Mouse (Mus musculus) bone marrow macrophage, adult 2 months (primary cell): ENCODE measurements around the gene Osbpl2. TPM values are rescaled to one million over a fixed set of nuclear protein-coding genes. Genes with fewer than 3 reads are reported as not detected.

Source experiments
- H3K27ac ChIP-seq: 2 replicates; pipeline ENCODE4 v1.5.1; 2012; ENCODE audit warnings: low read depth, low read length; ENCODE audit not compliant: insufficient read depth
- H3K4me1 ChIP-seq: 2 replicates; pipeline ENCODE4 v1.6.1; 2012; ENCODE audit warnings: low read length; ENCODE audit not compliant: control insufficient read depth, insufficient read depth
- H3K4me3 ChIP-seq: 2 replicates; pipeline ENCODE4 v1.5.1; 2012; ENCODE audit warnings: mild to moderate bottlenecking, low read length, moderate library complexity; ENCODE audit not compliant: insufficient read depth
- CTCF ChIP-seq: IDR thresholded peaks from 2 replicates; pipeline ENCODE4 v1.5.1; 2012; ENCODE audit warnings: low read depth, mild to moderate bottlenecking, low read length, moderate library complexity
- POLR2A ChIP-seq: IDR thresholded peaks from 2 replicates; pipeline ENCODE4 v1.6.1; 2012; ENCODE audit warnings: mild to moderate bottlenecking, low read depth, low read length, borderline replicate concordance
- polyA plus RNA-seq: library from polyadenylated mRNA; stranded (reverse); fragments of >200 nt; gene quantifications from 2 replicates; pipeline ENCODE4 v1.2.4, GENCODE M21; 2012; ENCODE audit not compliant: missing spikeins, insufficient read depth, insufficient read length

Gene Osbpl2
- polyA plus RNA-seq, 1 experiment: 25.0 TPM

- TF ChIP-seq CTCF (no peak), POLR2A (no peak)
- peaks cover 4% of the 10 kb centered on the region; the same call in 1 of the 2 replicates for H3K4me1 ChIP-seq
- no peak overlapping the region for H3K27ac ChIP-seq
- no peak overlapping the region for H3K4me3 ChIP-seq
These were observed 89.9 kb downstream of the Osbpl2 start for GRCm38 (mm10) chr2:180208976-180209375.

GRCm38 (mm10) chr2:180212255-180212654, 93.1 kb downstream of the Osbpl2 start:
- TF ChIP-seq CTCF (no peak), POLR2A (no peak)
- Histone ChIP-seq H3K27ac (no peak overlapping the region), H3K4me1 (peaks cover 7% of the 10 kb centered on the region; the same call in 1 of the 2 replicates), H3K4me3 (no peak overlapping the region)

Other genes starting within 250 kb of the Osbpl2 start
- 16.8 and 17.2 TPM in 2 replicates for gene Taf4, start 142.7 kb upstream of the Osbpl2 start, polyA plus RNA-seq
- gene Lsm14b, start 94.3 kb upstream of the Osbpl2 start, polyA plus RNA-seq: 26.2 and 30.9 TPM in 2 replicates
- 150 and 155 TPM in 2 replicates for gene Psma7, start 76.9 kb upstream of the Osbpl2 start, polyA plus RNA-seq
- 4.0 and 5.7 TPM in 2 replicates for gene Ss18l1, start 76.8 kb upstream of the Osbpl2 start, polyA plus RNA-seq
- 10.3 and 11.7 TPM in 2 replicates for gene Mtg2, start 48.7 kb upstream of the Osbpl2 start, polyA plus RNA-seq
- gene Hrh3, start 14.8 kb upstream of the Osbpl2 start, polyA plus RNA-seq: not detected in 2 replicates
- 62.1 and 71.4 TPM in 2 replicates for gene Adrm1, start 52.2 kb downstream of the Osbpl2 start, polyA plus RNA-seq
- 0.12 and 0.45 TPM in 2 replicates for gene Lama5, start 106.6 kb downstream of the Osbpl2 start, polyA plus RNA-seq
- gene Rps21, start 138.1 kb downstream of the Osbpl2 start, polyA plus RNA-seq: 1,564 and 1,592 TPM in 2 replicates
- gene Cables2, start 154.2 kb downstream of the Osbpl2 start, polyA plus RNA-seq: 10.3 and 11.1 TPM in 2 replicates
- not detected in 2 replicates for gene Rbbp8nl, start 170.6 kb downstream of the Osbpl2 start, polyA plus RNA-seq
- gene Gata5, start 215.4 kb downstream of the Osbpl2 start, polyA plus RNA-seq: not detected in 2 replicates